Mouse (Mus musculus): ENCODE measurements around the gene Mmp12. TPM values are rescaled to one million over a fixed set of nuclear protein-coding genes. Genes with fewer than 3 reads are reported as not detected.
"Not testable (repeated sequence)": the region's sequence is repeated elsewhere in the genome, so short reads cannot be mapped to it uniquely, and the experiment has no call there.

Gene Mmp12
- not detected in 2 replicates for polyA plus RNA-seq (2014; fragmentation: Nextera tagmentation; extraction: Ambion mirVana)

DNA sequence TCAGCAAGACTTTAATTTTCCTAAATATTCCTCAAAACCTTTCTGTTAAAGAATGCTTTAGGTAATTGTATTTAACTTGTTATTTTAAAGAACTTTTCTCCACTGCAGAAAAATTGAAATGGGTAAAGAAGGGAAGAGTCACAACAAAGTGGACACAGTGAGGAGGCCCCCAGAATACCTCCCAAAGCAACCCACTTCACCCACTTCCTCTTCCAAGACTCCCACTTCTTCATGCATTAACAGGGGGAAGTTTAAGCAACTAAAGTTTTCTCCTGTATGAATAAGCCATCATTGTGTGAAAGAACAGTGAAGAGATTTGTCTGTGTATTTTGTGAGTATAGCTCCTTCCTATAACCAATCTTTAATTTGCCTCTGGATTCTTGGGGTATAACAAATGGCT, at the start of gene Mmp12:
Gene Mmp12 (plus strand): TSS at position 275 of the 400 bp plus-strand sequence.
- H3K4me1 ChIP-seq (ENCODE audit: control insufficient read depth, insufficient read depth, low read length): no peaks in the 10 kb centered on the region
- H3K4me3 ChIP-seq (replicated peaks; ENCODE audit: low read depth, low read length): no peak within 1 kb of the TSS
- no peak within 1 kb of the TSS for H3K9ac ChIP-seq (replicated peaks; ENCODE audit: low read length)
- H3K4me2 ChIP-seq (ENCODE audit: low read length): no peak within 1 kb of the TSS
- DNase-seq (no peak), ATAC-seq (ENCODE audit: low FRiP score, low TSS enrichment) (no peak)
- no peaks in the 10 kb centered on the region for H3K36me3 ChIP-seq (ENCODE audit: control insufficient read depth, insufficient read depth, low read length)
- H3K27ac ChIP-seq (replicated peaks; ENCODE audit: low read depth, low read length): no peak within 1 kb of the TSS
- no peaks in the 10 kb centered on the region for H3K9me3 ChIP-seq (ENCODE audit: control insufficient read depth, low read length)
- H3K27me3 ChIP-seq (ENCODE audit: control insufficient read depth, insufficient read depth, low read length): no peaks in the 10 kb centered on the region

DNA sequence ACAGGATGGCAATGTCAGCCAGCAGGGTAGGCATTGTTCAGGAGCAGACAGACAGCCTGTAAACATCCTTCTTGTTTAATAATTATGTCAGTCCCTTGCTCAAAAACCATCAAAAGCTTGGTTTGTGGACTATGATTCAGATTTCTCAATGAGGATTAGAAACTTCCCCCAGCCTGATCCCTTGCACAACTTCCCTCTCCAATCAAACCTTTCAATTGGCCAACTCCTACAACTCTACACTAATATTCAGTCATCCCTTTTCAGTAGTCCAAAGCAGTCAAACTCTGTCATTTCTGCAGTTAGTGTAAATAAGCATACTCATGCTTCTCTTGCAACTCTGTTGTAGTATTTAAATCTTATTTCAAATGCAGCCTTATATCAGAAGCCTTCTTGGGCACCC, 12.3 kb upstream of the Mmp12 start:
- Histone ChIP-seq H3K9me3 (ENCODE audit: control insufficient read depth, low read length) (no peaks in the 10 kb centered on the region), H3K27ac (replicated peaks; ENCODE audit: low read depth, low read length) (no peak overlapping the region), H3K36me3 (ENCODE audit: control insufficient read depth, insufficient read depth, low read length) (no peaks in the 10 kb centered on the region), H3K4me1 (ENCODE audit: control insufficient read depth, insufficient read depth, low read length) (no peaks in the 10 kb centered on the region), H3K9ac (replicated peaks; ENCODE audit: low read length) (no peak overlapping the region), H3K4me3 (replicated peaks; ENCODE audit: low read depth, low read length) (no peak overlapping the region), H3K27me3 (ENCODE audit: control insufficient read depth, insufficient read depth, low read length) (no peaks in the 10 kb centered on the region), H3K4me2 (ENCODE audit: low read length) (no peak overlapping the region)
- ATAC-seq (ENCODE audit: low FRiP score, low TSS enrichment) (no peak), DNase-seq (no peak)

DNA sequence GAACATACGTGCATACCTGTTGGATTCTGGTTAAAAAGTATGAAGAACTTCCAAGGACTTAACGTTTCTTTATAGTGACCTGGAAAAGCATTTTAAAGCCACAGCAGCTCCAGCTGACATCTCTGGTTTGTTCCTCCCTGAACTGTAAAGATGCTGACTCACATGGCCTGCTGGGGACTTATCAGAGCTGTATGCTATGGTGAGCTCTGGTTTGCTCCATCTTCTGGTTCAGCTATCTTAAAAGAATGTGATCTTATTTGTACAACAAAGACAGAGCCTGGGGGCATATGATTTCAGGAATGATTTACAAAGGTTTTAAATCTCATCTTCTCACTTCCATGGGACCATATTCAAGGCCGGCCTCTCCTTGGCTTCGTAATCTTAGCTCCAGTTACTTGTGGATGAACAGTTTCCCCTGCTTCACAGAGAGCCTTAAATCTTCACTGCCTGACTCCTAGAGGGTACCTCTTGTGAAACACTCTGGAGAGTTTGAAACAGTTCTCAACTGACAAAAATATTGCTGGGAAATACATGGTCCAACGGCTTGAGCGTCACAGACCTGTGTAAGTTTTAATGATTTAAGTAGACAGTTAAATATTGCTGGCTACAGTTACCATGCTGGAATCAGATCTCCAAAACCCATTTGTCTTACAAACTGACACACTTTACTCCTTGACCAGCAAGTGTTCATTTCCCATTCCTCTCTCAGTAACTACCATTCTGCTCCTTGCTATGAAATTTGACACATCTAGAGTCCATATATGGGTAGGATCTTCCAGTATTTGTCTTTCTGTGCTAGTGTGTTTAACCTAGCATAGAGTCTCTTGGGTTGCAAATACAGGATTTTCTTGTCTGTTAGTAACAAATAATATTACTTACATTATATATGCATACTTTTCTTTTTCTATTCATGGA, 8.2 kb upstream of the Mmp12 start:
- WGBS: 93% methylated on average over 5 of the region's 6 CpGs

DNA sequence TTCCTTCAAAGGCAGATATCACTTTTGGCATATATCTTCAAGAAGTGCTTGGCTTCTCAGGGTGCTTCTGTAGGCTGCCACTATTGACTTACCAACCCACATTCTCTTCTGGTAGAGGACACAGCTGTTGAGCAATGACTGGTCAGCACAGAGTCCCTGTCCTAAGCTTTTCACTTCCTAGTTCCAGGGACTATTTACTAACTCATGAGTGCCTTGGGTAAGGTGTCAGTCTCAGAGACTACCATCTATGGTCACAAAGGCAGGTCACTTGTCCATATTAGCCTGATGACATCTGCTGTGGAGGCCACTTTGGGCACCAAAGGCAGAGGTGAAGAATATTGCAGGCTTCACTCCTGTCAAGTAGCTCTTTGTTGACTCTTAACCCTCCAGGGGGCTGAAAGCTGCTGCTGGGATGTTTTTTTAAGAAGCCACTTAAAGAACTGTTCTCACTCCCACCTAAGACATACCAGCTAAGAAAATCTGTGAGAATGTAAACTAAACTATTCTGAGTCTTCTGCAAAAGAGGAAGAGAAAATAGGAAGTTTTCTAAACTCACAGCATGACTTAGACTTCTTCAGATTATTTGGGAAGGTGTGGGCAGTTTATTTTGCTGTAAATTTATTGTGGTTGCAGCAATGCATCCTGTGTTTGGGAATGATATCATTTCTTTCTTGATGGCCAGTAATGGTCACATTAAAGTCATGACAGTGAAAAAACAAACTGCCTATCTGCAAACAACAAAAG, 7.3 kb upstream of the Mmp12 start:
- H3K27ac ChIP-seq (replicated peaks; ENCODE audit: low read depth, low read length): no peak overlapping the region
- H3K4me2 ChIP-seq (ENCODE audit: low read length): no peak overlapping the region
- H3K9ac ChIP-seq (replicated peaks; ENCODE audit: low read length): no peak overlapping the region
- ATAC-seq (ENCODE audit: low FRiP score, low TSS enrichment) (no peak), DNase-seq (no peak)
- H3K27me3 ChIP-seq (ENCODE audit: control insufficient read depth, insufficient read depth, low read length): no peaks in the 10 kb centered on the region
- H3K9me3 ChIP-seq (ENCODE audit: control insufficient read depth, low read length): no peaks in the 10 kb centered on the region
- H3K4me1 ChIP-seq (ENCODE audit: control insufficient read depth, insufficient read depth, low read length): no peaks in the 10 kb centered on the region
- no peak overlapping the region for H3K4me3 ChIP-seq (replicated peaks; ENCODE audit: low read depth, low read length)
- no peaks in the 10 kb centered on the region for H3K36me3 ChIP-seq (ENCODE audit: control insufficient read depth, insufficient read depth, low read length)

More for the DNA sequence above, 8.2 kb upstream of the Mmp12 start:
- H3K27ac ChIP-seq (replicated peaks; ENCODE audit: low read depth, low read length): no peak overlapping the region
- no peaks in the 10 kb centered on the region for H3K9me3 ChIP-seq (ENCODE audit: control insufficient read depth, low read length)
- no peak overlapping the region for H3K4me2 ChIP-seq (ENCODE audit: low read length)
- H3K4me3 ChIP-seq (replicated peaks; ENCODE audit: low read depth, low read length): no peak overlapping the region
- no peak for DNase-seq
- ATAC-seq (ENCODE audit: low FRiP score, low TSS enrichment): no peak
- H3K9ac ChIP-seq (replicated peaks; ENCODE audit: low read length): no peak overlapping the region
- H3K36me3 ChIP-seq (ENCODE audit: control insufficient read depth, insufficient read depth, low read length): no peaks in the 10 kb centered on the region
- H3K27me3 ChIP-seq (ENCODE audit: control insufficient read depth, insufficient read depth, low read length): no peaks in the 10 kb centered on the region
- no peaks in the 10 kb centered on the region for H3K4me1 ChIP-seq (ENCODE audit: control insufficient read depth, insufficient read depth, low read length)

DNA sequence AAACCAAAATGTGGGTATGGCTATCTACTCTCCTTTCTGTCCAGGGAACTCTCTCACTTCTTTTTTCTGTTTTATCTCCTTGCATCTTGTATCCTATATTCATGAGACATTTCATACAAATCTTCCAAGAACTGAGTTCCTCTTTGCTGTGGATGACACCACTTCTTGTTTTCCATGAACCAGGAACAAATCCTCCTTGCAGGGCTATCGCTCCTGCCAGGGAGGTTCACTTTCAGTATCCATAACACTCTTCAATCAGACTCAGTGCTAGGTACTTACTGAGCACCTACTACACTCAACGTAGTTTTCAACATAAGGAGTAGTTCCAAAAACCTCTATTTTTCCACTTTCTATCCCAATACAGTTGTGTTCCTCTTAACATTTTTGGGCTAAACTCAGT, 1.3 kb downstream of the Mmp12 start:
- Histone ChIP-seq H3K9me3 (ENCODE audit: control insufficient read depth, low read length) (no peaks in the 10 kb centered on the region), H3K36me3 (ENCODE audit: control insufficient read depth, insufficient read depth, low read length) (no peaks in the 10 kb centered on the region), H3K4me1 (ENCODE audit: control insufficient read depth, insufficient read depth, low read length) (no peaks in the 10 kb centered on the region), H3K9ac (replicated peaks; ENCODE audit: low read length) (no peak overlapping the region), H3K4me3 (replicated peaks; ENCODE audit: low read depth, low read length) (no peak overlapping the region), H3K4me2 (ENCODE audit: low read length) (no peak overlapping the region), H3K27me3 (ENCODE audit: control insufficient read depth, insufficient read depth, low read length) (no peaks in the 10 kb centered on the region), H3K27ac (replicated peaks; ENCODE audit: low read depth, low read length) (no peak overlapping the region)
- DNase-seq (no peak), ATAC-seq (ENCODE audit: low FRiP score, low TSS enrichment) (no peak)
- WGBS: 89% methylated on average over 2 of the region's 2 CpGs

DNA sequence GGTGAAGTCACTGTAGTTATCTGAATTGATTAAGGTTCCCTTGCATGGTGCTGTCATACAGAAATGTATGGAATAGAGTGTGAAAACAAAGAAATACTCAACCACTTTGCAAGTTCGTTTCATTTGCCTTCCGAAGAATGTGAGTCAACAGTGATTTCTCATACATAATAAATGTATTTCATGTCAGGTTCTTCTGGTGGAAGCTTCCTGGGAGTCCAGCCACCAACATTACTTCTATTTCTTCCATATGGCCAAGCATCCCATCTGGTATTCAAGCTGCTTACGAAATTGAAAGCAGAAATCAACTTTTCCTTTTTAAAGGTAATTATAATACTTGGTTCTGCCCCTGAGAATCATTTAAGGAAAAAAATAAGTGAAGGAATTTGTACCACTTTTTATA, 10.4 kb downstream of the Mmp12 start:
- DNase-seq: no peak
- Histone ChIP-seq H3K4me1 (ENCODE audit: control insufficient read depth, insufficient read depth, low read length) (no peaks in the 10 kb centered on the region), H3K9me3 (ENCODE audit: control insufficient read depth, low read length) (no peaks in the 10 kb centered on the region), H3K27ac (replicated peaks; ENCODE audit: low read depth, low read length) (no peak overlapping the region), H3K36me3 (ENCODE audit: control insufficient read depth, insufficient read depth, low read length) (no peaks in the 10 kb centered on the region), H3K4me2 (ENCODE audit: low read length) (no peak overlapping the region), H3K9ac (replicated peaks; ENCODE audit: low read length) (no peak overlapping the region), H3K4me3 (replicated peaks; ENCODE audit: low read depth, low read length) (no peak overlapping the region), H3K27me3 (ENCODE audit: control insufficient read depth, insufficient read depth, low read length) (no peaks in the 10 kb centered on the region)
- no peak for ATAC-seq (ENCODE audit: low FRiP score, low TSS enrichment)
- 82% methylated on average over 3 of the region's 3 CpGs for WGBS

DNA sequence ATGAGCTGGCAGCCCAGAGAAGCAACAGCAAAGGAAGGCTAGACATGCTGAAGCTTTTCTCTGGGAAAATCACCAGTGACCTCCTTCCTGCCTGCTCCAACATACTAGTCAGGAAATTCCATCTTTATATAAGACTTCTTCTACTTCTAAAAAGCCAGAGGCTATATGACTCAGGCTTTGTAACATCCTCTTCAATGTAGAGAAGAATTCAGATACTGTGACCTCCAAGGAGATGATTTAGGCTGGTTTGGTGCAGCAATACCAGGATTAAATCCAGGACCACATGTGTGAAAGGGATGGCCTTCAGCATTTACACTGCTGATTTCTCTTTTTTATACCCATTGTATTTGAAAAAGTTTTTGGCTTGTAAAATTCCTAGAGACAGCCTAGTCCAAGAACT, 43.8 kb downstream of the Mmp12 start, which contains the start of gene Mmp1b:
Gene Mmp1b (minus strand): TSS at position 101 of the 400 bp plus-strand sequence.
- Histone ChIP-seq H3K27me3 (ENCODE audit: control insufficient read depth, insufficient read depth, low read length) (no peaks in the 10 kb centered on the region), H3K9ac (replicated peaks; ENCODE audit: low read length) (no peak within 1 kb of the TSS), H3K4me2 (ENCODE audit: low read length) (no peak within 1 kb of the TSS), H3K4me3 (replicated peaks; ENCODE audit: low read depth, low read length) (no peak within 1 kb of the TSS), H3K4me1 (ENCODE audit: control insufficient read depth, insufficient read depth, low read length) (no peaks in the 10 kb centered on the region), H3K36me3 (ENCODE audit: control insufficient read depth, insufficient read depth, low read length) (no peaks in the 10 kb centered on the region), H3K9me3 (ENCODE audit: control insufficient read depth, low read length) (no peaks in the 10 kb centered on the region), H3K27ac (replicated peaks; ENCODE audit: low read depth, low read length) (no peak within 1 kb of the TSS)
- ATAC-seq (ENCODE audit: low FRiP score, low TSS enrichment): no peak
- no peak for DNase-seq

DNA sequence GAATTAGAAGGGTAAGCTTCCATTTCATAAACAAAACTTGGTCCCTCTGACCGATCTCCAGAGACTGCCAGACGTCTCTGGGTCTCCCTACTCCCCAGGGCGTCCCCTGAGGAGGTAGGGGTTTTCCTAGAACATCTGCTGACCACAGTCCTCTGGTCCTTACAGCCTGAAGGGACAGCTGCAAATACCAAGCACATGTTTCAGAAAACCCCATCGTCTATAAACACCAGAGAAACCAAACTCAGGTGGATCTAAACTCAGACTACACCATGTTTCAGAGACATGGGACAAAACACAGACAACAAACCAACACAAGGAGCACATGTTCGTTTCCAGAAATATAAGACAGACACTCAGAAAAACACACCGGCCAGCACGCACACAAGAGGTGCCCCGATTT, 52.4 kb downstream of the Mmp12 start:
- not testable (repeated sequence) for H3K4me1 ChIP-seq (ENCODE audit: control insufficient read depth, insufficient read depth, low read length); H3K9me3 ChIP-seq (ENCODE audit: control insufficient read depth, low read length); H3K4me3 ChIP-seq (replicated peaks; ENCODE audit: low read depth, low read length); H3K27ac ChIP-seq (replicated peaks; ENCODE audit: low read depth, low read length); H3K36me3 ChIP-seq (ENCODE audit: control insufficient read depth, insufficient read depth, low read length); H3K9ac ChIP-seq (replicated peaks; ENCODE audit: low read length); ATAC-seq (ENCODE audit: low FRiP score, low TSS enrichment); H3K27me3 ChIP-seq (ENCODE audit: control insufficient read depth, insufficient read depth, low read length); H3K4me2 ChIP-seq (ENCODE audit: low read length); DNase-seq
- 80% methylated on average over 8 of the region's 8 CpGs for WGBS
